Mouse (Mus musculus) neural tube, embryonic 13.5 days (tissue): ENCODE results near the gene Gid8. TPM values are rescaled to one million over a fixed set of nuclear protein-coding genes. Genes with fewer than 3 reads are reported as not detected.

Experiments
- ATAC-seq: fragments of 200-750 bp; cut with Nextera tagmentation; 2 replicates; pipeline ENCODE4 v1.8.0; 2017; ENCODE audit warnings: low read depth, mild to moderate bottlenecking, moderate TSS enrichment, moderate library complexity
- H3K27ac ChIP-seq: fragments of 300-500 bp; sonication (generic); replicated peaks from 2 replicates; pipeline ENCODE4 v1.5.1; 2015; ENCODE audit warnings: moderate library complexity, mild to moderate bottlenecking, inconsistent platforms
- H3K27me3 ChIP-seq: fragments of 300-500 bp; sonication (generic); 2 replicates; pipeline ENCODE4 v1.6.1; 2015; ENCODE audit warnings: mild to moderate bottlenecking, inconsistent platforms
- H3K36me3 ChIP-seq: fragments of 300-500 bp; sonication (generic); 2 replicates; pipeline ENCODE4 v1.6.1; 2015; ENCODE audit warnings: mild to moderate bottlenecking, inconsistent platforms
- H3K4me1 ChIP-seq: fragments of 300-500 bp; sonication (generic); replicated peaks from 2 replicates; pipeline ENCODE4 v1.6.1; 2015; ENCODE audit warnings: inconsistent platforms
- H3K4me2 ChIP-seq: fragments of 300-500 bp; sonication (generic); 2 replicates; pipeline ENCODE4 v1.6.1; 2015; ENCODE audit warnings: inconsistent platforms, mild to moderate bottlenecking, moderate library complexity
- H3K4me3 ChIP-seq: fragments of 300-500 bp; sonication (generic); 2 replicates; pipeline ENCODE4 v1.5.1; 2015; ENCODE audit warnings: mild to moderate bottlenecking, inconsistent platforms
- H3K9ac ChIP-seq: fragments of 300-500 bp; sonication (generic); 2 replicates; pipeline ENCODE4 v1.6.1; 2015; ENCODE audit warnings: moderate library complexity, mild to moderate bottlenecking, inconsistent platforms
- H3K9me3 ChIP-seq: fragments of 300-500 bp; sonication (generic); 2 replicates; pipeline ENCODE4 v1.6.1; 2016; ENCODE audit warnings: inconsistent platforms
- WGBS: fragments of 180-500 bp; shearing (Covaris S2); methylation state at CpG from one replicate; pipeline ENCODE4 v1.1.7; 2015; 5-methylcytosine and 5-hydroxymethylcytosine counted together
- polyA plus RNA-seq: library from polyadenylated mRNA; unstranded; fragments of >200 nt; fragmentation: Nextera tagmentation; extraction: Ambion mirVana; gene quantifications from 2 replicates; pipeline ENCODE4 v1.2.1, GENCODE M21; 2015

The Gid8 gene
- 55.6 and 59.1 TPM in 2 replicates for polyA plus RNA-seq

DNA sequence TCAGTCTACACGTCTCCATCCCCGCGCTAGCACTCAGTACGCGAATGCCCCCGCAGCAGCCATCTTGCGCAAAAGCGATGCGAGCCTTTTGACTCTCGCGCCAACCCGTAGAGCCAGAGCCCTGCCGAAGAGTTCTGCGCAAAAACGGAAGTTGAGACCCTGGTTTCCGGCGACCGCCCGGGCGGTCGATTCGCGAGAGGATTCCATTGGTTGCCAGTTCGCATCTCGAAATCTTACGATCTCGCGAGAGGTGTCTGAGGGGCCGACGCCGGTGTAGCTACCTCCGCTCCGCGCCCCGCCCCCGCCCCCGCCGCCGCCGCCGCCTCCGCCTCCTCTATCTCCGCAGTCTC is at the start of gene Gid8, which contains the start of gene Dido1:
Gid8 (plus strand) TSS at position 195 of the 350 bp plus-strand sequence.
Dido1 (minus strand) TSS at position 77 of the 350 bp plus-strand sequence.
- ATAC-seq: peak; percentile 93
- Histone ChIP-seq H3K9me3 (no peaks in the 10 kb centered on the region), H3K9ac (peak within 1 kb of the TSS; percentile 98), H3K4me2 (peak within 1 kb of the TSS; percentile 93), H3K4me3 (peak within 1 kb of the TSS; percentile 98), H3K36me3 (peaks cover 18% of the 10 kb centered on the region), H3K27ac (peak within 1 kb of the TSS; percentile 86), H3K4me1 (peaks cover 39% of the 10 kb centered on the region), H3K27me3 (no peaks in the 10 kb centered on the region)
- under 1% methylated on average over 40 of the region's 43 CpGs for WGBS

DNA sequence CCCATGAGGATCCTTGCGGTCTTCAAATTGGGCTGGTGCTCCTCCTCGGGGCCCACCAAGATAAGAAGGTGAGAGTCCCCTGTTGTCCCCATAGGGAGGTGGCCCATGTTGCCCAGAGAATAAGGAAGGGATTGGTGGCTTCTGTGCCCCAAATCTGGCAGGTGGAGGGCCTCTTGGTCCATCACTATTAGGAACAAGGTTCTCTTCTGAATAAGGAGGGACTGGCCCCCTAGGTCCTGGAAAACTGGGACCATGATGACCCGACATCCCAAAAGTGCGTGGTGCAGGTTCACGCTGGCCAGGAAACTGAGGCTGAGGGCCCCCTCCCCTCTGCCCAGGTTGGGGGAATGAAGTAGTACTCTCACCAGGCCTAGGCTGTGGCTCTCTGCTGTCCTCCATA is 49.4 kb upstream of the Gid8 start:
- H3K4me3 ChIP-seq: no peak overlapping the region
- H3K4me1 ChIP-seq: peaks cover 11% of the 10 kb centered on the region; the same call in 1 of the 2 replicates
- no peak overlapping the region for H3K4me2 ChIP-seq
- peaks cover 41% of the 10 kb centered on the region for H3K36me3 ChIP-seq
- WGBS: 96% methylated on average over 5 of the region's 5 CpGs
- no peak for ATAC-seq
- no peak overlapping the region for H3K27ac ChIP-seq
- no peaks in the 10 kb centered on the region for H3K27me3 ChIP-seq
- no peaks in the 10 kb centered on the region for H3K9me3 ChIP-seq
- no peak overlapping the region for H3K9ac ChIP-seq

DNA sequence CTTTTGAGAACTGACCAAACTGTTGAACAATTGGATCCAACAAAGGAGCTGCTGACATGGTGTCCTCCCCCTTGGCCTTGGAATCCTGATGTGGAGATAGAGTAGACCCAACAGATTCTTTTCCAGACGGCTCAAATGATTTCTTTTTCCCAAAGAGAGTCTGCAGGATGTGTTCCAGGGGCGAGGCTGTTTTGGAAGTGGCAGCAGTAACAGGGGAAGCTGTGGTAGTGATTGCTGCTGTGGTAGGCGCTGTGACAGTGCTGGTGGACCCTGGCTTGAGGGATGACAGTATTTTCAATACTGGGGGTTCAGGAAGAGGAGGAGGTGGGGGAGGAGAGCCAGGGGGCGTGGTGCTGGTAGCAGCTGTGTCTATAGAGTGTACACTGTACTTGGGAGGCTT is 47.9 kb upstream of the Gid8 start:
- no peak overlapping the region for H3K27ac ChIP-seq
- H3K4me2 ChIP-seq: no peak overlapping the region
- 96% methylated on average over 4 of the region's 4 CpGs for WGBS
- peaks cover 11% of the 10 kb centered on the region; the same call in 1 of the 2 replicates for H3K4me1 ChIP-seq
- H3K36me3 ChIP-seq: peaks cover 55% of the 10 kb centered on the region
- H3K27me3 ChIP-seq: no peaks in the 10 kb centered on the region
- H3K9me3 ChIP-seq: no peaks in the 10 kb centered on the region
- ATAC-seq: no peak
- no peak overlapping the region for H3K9ac ChIP-seq
- H3K4me3 ChIP-seq: no peak overlapping the region

DNA sequence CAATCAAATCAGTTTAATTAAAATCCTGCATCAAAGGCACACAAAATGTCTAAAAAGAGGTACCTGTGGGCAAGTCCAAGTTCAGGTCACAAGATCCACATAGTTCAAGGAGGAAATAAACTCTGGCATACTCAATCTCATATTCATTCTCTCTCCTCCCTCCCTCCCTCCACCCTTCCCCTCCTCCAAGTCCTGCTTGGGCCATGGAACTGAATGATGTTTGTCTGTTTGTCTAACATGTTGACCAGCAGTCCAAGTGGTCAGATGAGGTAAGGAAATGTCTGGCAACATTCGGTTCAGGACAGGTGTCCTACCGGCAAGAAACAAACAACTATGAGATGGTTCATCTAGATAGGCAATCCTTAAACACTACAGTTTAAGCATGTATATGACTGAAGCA is 33.2 kb upstream of the Gid8 start:
- 94% methylated on average over 2 of the region's 2 CpGs for WGBS
- no peaks in the 10 kb centered on the region for H3K4me1 ChIP-seq
- no peak overlapping the region for H3K4me3 ChIP-seq
- H3K9ac ChIP-seq: no peak overlapping the region
- H3K27me3 ChIP-seq: no peaks in the 10 kb centered on the region
- no peak overlapping the region for H3K4me2 ChIP-seq
- no peak for ATAC-seq
- H3K9me3 ChIP-seq: no peaks in the 10 kb centered on the region
- H3K36me3 ChIP-seq: peaks cover 56% of the 10 kb centered on the region
- H3K27ac ChIP-seq: no peak overlapping the region

DNA sequence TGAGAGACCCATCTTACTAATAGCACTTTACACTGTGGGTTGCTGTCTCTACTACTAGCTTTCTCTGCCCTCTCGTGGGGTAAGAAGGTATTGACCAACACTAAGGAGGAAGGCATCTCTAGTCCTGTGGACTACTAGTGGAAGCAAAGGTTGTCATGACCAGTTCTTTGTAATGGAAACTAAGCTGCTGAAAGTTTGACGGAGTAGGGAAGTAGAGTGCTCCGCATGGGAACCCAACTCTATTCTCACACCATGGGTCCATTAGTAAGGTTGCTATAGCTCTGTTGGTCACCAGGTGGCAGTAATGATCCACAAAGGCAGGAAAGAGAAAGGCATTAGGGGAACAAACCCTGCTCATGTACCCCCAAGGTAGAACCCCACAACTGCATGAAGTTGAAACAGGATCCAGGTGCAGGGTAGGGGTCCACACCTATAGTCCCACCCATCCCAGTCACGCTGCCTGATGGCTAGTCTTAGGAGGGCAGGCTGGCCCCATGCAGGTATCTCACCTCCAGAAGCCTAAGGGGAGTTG is 31.2 kb upstream of the Gid8 start:
- H3K4me3 ChIP-seq: no peak overlapping the region
- H3K9ac ChIP-seq: no peak overlapping the region
- no peak overlapping the region for H3K4me2 ChIP-seq
- H3K27ac ChIP-seq: no peak overlapping the region
- ATAC-seq: peak; percentile 76
- peaks cover 56% of the 10 kb centered on the region for H3K36me3 ChIP-seq
- 21% methylated on average over 4 of the region's 4 CpGs for WGBS
- H3K9me3 ChIP-seq: no peaks in the 10 kb centered on the region
- no peaks in the 10 kb centered on the region for H3K27me3 ChIP-seq
- H3K4me1 ChIP-seq: no peaks in the 10 kb centered on the region

DNA sequence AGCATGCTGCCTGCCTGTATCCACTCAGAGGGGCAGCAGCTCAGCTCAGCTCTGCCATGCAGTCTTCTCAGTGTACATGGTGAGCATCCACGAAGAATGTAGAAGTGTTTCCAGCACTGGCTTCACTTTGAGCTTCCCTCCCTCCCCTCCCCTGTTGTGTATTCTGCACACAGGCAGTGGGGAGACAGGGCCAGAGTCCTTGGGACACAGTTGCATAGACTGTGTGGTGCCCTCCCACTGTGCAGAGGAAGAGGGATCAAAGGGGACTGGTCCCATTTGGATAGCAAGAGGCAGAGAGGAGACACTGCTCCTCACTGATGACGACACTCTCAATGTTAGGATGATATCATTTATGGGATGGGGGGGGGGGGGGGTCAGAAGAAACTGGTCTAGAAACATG is 28.7 kb upstream of the Gid8 start:
- Histone ChIP-seq H3K4me2 (no peak overlapping the region), H3K9me3 (no peaks in the 10 kb centered on the region), H3K4me3 (no peak overlapping the region), H3K27me3 (no peaks in the 10 kb centered on the region), H3K27ac (no peak overlapping the region), H3K36me3 (peaks cover 66% of the 10 kb centered on the region), H3K9ac (no peak overlapping the region), H3K4me1 (no peaks in the 10 kb centered on the region)
- 63% methylated on average over 2 of the region's 2 CpGs for WGBS
- ATAC-seq: no peak

DNA sequence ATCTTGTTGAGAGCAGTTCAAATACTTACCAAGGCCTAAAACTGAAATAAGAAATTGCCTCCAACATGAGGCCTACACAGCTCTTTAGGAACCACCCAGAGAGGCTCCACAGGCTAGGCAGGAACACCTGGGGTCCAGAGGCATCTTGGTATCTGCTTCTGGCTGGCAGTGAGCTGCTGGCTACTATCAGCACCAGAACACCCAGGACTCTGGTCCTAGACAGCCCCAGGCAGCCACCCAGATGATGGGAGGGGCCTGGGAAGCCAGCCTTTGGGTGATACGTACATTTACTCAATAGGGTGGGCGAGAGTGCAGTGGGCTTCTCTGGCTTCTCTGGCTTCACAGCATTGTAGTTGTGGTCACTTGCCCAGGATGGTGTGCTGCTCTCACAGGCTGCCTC is 26.4 kb upstream of the Gid8 start:
- H3K4me3 ChIP-seq: no peak overlapping the region
- ATAC-seq: no peak
- H3K27me3 ChIP-seq: no peaks in the 10 kb centered on the region
- H3K4me2 ChIP-seq: no peak overlapping the region
- H3K4me1 ChIP-seq: no peaks in the 10 kb centered on the region
- WGBS: 91% methylated on average over 2 of the region's 2 CpGs
- H3K36me3 ChIP-seq: peaks cover 89% of the 10 kb centered on the region
- no peaks in the 10 kb centered on the region for H3K9me3 ChIP-seq
- H3K27ac ChIP-seq: no peak overlapping the region
- no peak overlapping the region for H3K9ac ChIP-seq

DNA sequence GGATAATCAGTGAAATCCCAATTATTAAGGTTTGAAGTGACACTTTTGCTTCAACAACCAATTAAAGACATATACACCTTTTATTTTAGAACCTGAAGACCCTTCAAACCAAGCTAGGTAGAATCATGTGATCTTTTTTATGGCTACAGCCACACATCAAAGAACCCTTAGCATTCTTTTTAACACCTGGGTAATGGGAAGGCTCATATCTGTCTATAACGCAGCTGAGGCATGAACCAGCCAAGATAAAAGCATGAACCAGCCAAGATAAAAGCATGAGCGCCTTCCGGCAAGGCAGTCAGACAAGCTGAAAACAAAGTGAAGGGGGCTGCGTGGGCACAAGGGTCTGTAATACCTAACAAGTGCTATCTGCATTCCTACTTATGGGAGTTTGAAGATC is 25.9 kb upstream of the Gid8 start:
- H3K27ac ChIP-seq: no peak overlapping the region
- no peaks in the 10 kb centered on the region for H3K27me3 ChIP-seq
- H3K9me3 ChIP-seq: no peaks in the 10 kb centered on the region
- H3K4me1 ChIP-seq: no peaks in the 10 kb centered on the region
- ATAC-seq: no peak
- no peak overlapping the region for H3K4me3 ChIP-seq
- WGBS: 98% methylated on average over 4 of the region's 4 CpGs
- peaks cover 94% of the 10 kb centered on the region for H3K36me3 ChIP-seq
- no peak overlapping the region for H3K4me2 ChIP-seq
- no peak overlapping the region for H3K9ac ChIP-seq

DNA sequence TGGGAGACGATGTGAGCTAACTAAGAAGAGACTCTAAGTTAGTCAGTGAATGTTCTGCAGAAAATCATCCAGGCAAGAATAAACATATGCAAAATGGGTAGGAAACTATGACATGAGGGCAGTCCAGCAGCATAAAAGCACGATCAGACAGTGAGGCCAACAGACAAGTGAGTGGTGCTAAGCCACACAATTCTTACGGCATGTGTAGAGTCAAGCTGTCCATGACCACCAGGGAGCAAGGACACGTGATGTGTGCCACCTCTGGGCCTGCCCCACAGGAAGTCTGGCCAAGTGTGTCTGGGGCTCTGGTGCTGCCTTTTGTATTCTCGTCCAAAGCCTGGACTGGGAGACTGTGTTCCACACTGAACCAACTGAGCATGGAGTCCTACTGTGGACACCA is 20.1 kb upstream of the Gid8 start:
- Histone ChIP-seq H3K9ac (no peak overlapping the region), H3K36me3 (peaks cover 62% of the 10 kb centered on the region), H3K4me2 (no peak overlapping the region), H3K27ac (no peak overlapping the region), H3K4me1 (peaks cover 16% of the 10 kb centered on the region), H3K4me3 (no peak overlapping the region), H3K9me3 (no peaks in the 10 kb centered on the region), H3K27me3 (no peaks in the 10 kb centered on the region)
- WGBS: 87% methylated on average over 5 of the region's 5 CpGs
- ATAC-seq: no peak

DNA sequence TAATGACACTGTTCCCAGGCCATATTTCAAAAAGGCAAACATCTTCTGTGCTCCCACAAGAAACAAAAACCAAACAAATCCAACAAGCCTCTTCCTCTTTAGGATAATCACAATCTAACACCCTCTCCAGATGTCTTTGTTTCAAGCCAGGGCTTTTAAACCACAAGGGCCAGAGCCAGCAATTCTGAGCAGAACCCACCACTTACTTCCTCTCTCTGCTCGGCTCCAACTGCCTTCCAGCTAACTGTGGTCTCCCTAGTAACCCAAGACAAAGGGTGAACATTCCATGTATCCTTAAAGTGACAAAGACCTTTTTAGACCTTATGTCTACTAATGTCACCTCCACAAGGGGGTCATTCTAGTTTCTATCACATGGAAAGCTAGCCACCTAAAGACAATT is 17.3 kb upstream of the Gid8 start:
- peak overlapping the region; percentile 24 for H3K4me2 ChIP-seq
- H3K36me3 ChIP-seq: peaks cover 34% of the 10 kb centered on the region
- no peaks in the 10 kb centered on the region for H3K27me3 ChIP-seq
- peaks cover 33% of the 10 kb centered on the region for H3K4me1 ChIP-seq
- H3K9ac ChIP-seq: no peak overlapping the region
- H3K9me3 ChIP-seq: no peaks in the 10 kb centered on the region
- H3K27ac ChIP-seq: peak overlapping the region; percentile 76
- WGBS: 0% methylated on average over 1 of the region's 1 CpGs
- peak; percentile 79 for ATAC-seq
- H3K4me3 ChIP-seq: no peak overlapping the region

DNA sequence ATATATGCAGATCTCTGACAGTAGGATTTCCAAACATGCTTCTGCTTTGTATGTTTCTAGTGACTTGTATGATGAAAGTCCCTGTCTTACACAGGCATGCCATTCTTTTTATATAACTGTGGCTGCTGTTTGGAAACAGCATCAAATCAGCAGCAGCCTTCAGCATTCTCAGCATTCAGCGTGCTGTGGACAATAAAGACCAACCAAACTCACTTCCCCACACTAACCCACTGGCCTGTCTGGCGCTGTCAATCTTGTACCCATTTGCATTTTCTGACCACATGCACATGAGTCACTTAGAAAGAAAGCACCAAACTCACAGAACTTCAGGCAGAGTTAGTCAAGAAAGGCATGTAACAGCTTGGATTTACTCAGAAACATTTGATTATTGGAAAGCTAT is 14.7 kb upstream of the Gid8 start:
- 63% methylated on average over 2 of the region's 2 CpGs for WGBS
- no peak for ATAC-seq
- Histone ChIP-seq H3K27ac (no peak overlapping the region), H3K9me3 (no peaks in the 10 kb centered on the region), H3K4me1 (peaks cover 49% of the 10 kb centered on the region), H3K4me3 (no peak overlapping the region), H3K36me3 (peaks cover 8% of the 10 kb centered on the region), H3K27me3 (no peaks in the 10 kb centered on the region), H3K4me2 (no peak overlapping the region), H3K9ac (no peak overlapping the region)

DNA sequence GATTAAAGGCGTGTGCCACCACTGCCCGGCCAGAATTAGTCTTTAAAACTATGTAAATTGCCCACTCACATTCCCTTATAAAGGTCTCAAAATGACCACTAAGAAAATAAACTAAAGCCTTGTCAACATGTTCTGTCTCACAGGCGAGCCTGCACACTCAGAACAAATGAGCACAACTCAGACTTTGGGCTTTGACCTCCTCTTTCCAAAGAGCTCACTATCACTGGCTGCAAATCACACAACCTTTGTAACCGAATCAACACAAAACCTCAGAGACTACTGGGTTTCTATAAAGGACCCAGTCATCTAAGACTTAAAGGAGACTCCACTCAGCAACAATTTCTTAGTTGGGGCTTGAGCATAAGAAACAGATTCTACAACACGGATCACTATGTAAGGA is 9.5 kb upstream of the Gid8 start:
- H3K4me3 ChIP-seq: peak overlapping the region; percentile 93
- H3K36me3 ChIP-seq: no peaks in the 10 kb centered on the region
- peak overlapping the region; percentile 99 for H3K9ac ChIP-seq
- peak overlapping the region; percentile 97 for H3K4me2 ChIP-seq
- H3K27ac ChIP-seq: no peak overlapping the region
- peaks cover 58% of the 10 kb centered on the region for H3K4me1 ChIP-seq
- H3K27me3 ChIP-seq: no peaks in the 10 kb centered on the region
- WGBS: 75% methylated on average over 5 of the region's 5 CpGs
- H3K9me3 ChIP-seq: no peaks in the 10 kb centered on the region
- no peak for ATAC-seq

DNA sequence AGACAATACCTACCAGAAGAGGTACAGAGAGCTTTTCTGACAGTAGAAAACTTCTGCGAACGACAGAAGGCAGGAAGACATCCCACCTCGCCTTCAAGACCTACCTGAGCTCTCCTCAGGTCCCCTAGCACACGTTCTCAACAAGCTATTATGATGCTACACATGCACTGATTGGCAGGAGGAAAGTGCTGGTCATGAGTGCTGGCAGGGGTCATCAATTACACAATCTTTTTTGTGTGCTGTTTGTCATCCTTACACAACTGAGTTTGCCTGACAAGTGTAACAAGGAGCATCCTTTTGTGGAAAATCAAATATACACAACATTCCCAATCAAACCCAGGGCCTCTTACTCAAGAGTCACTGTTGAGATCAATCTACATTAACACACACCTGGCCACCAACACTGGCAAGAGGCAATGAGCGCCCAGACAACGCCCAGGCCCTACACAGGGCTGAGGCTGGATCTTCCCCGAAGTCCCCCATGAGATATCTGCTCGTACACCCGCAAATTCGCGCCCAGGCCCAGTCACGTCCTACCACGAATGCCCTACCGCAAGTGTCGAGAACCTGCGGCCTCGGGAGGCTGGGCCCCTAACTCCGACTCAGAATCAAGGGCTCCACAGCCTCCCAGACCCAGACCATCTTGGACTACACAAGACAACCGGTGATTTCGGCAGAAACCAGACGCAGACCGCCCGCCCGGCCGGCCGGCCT is 8.7 kb upstream of the Gid8 start:
- Histone ChIP-seq H3K27ac (peak overlapping the region; percentile 96), H3K4me1 (peaks cover 50% of the 10 kb centered on the region), H3K9me3 (no peaks in the 10 kb centered on the region), H3K4me3 (peak overlapping the region; percentile 93), H3K9ac (peak overlapping the region; percentile 99), H3K36me3 (no peaks in the 10 kb centered on the region), H3K4me2 (peak overlapping the region; percentile 97), H3K27me3 (no peaks in the 10 kb centered on the region)
- WGBS: 7% methylated on average over 26 of the region's 26 CpGs
- peak; percentile 28 for ATAC-seq
